Mouse (Mus musculus) layer of hippocampus, adult 8-10 months (tissue): ENCODE data around the gene Aamdc. TPM values are rescaled to one million over a fixed set of nuclear protein-coding genes. Genes with fewer than 3 reads are reported as not detected.

ENCODE experiments used
- DNase-seq, 2 experiments: peaks; one replicate each; pipeline ENCODE4 v3.0.0; 2022; ENCODE audit warnings: low spot score in 2 of 2
- total RNA-seq, 4 experiments: library from RNA; stranded (reverse); gene quantifications; 2 replicates each; pipeline ENCODE4 v1.2.4; 2022

The Aamdc gene
- total RNA-seq = 10 to 100 TPM; 35.3 to 47.9 (median 44.9) TPM

GRCm38 (mm10) chr7:97579067-97579975 lies at the start of gene Aamdc, which contains the start of gene Rsf1:
Gene Aamdc, minus strand, starts transcription at chr7:97579497.
Gene Rsf1, plus strand, starts transcription at chr7:97579889.
- peak; percentile 95 to 96 for DNase-seq

GRCm38 (mm10) chr7:97623402-97623801 lies 44.1 kb upstream of the Aamdc start:
- DNase-seq = no peak

- DNase-seq = no peak
These were observed 43.4 kb upstream of the Aamdc start for GRCm38 (mm10) chr7:97622676-97623075.

- DNase-seq = no peak
These were observed 42.0 kb upstream of the Aamdc start for GRCm38 (mm10) chr7:97621346-97621745.

- DNase-seq = no peak
These were observed 19.3 kb upstream of the Aamdc start for GRCm38 (mm10) chr7:97598548-97598947.

- no peak for DNase-seq
These were observed 14.2 kb upstream of the Aamdc start for GRCm38 (mm10) chr7:97593535-97593934.

GRCm38 (mm10) chr7:97592396-97592795 lies 13.1 kb upstream of the Aamdc start:
- no peak for DNase-seq

GRCm38 (mm10) chr7:97591336-97591735 lies 12.0 kb upstream of the Aamdc start:
- DNase-seq = no peak

- DNase-seq = no peak
These were observed 11.2 kb upstream of the Aamdc start for GRCm38 (mm10) chr7:97590488-97590887.

- DNase-seq = no peak
These were observed 9.2 kb upstream of the Aamdc start for GRCm38 (mm10) chr7:97588506-97588905.

GRCm38 (mm10) chr7:97580843-97581214 lies 1.5 kb upstream of the Aamdc start:
- DNase-seq = peak; percentile 80 to 84

- DNase-seq = peak; percentile 35 to 43
These were observed 912 bp upstream of the Aamdc start for GRCm38 (mm10) chr7:97579976-97580842.

GRCm38 (mm10) chr7:97578361-97579066 lies 783 bp downstream of the Aamdc start:
- peak; percentile 31 to 34 for DNase-seq

- no peak for DNase-seq
These were observed 8.9 kb downstream of the Aamdc start for GRCm38 (mm10) chr7:97570389-97570788.

GRCm38 (mm10) chr7:97569372-97569771 lies 9.9 kb downstream of the Aamdc start:
- no peak for DNase-seq

GRCm38 (mm10) chr7:97563576-97563975 lies 15.7 kb downstream of the Aamdc start:
- no peak for DNase-seq

GRCm38 (mm10) chr7:97550673-97551072 lies 28.6 kb downstream of the Aamdc start:
- DNase-seq = no peak

- no peak for DNase-seq
These were observed 30.0 kb downstream of the Aamdc start for GRCm38 (mm10) chr7:97549301-97549700.

GRCm38 (mm10) chr7:97546462-97546861 lies 32.8 kb downstream of the Aamdc start:
- no peak for DNase-seq

- no peak for DNase-seq
These were observed 42.7 kb downstream of the Aamdc start for GRCm38 (mm10) chr7:97536571-97536970.

- DNase-seq = no peak
These were observed 43.8 kb downstream of the Aamdc start for GRCm38 (mm10) chr7:97535531-97535930.
